Mouse (Mus musculus): ENCODE results near the gene Asb5.
"Not testable (repeated sequence)": the region's sequence is repeated elsewhere in the genome, so short reads cannot be mapped to it uniquely, and the experiment has no call there.

Gene Asb5

DNA sequence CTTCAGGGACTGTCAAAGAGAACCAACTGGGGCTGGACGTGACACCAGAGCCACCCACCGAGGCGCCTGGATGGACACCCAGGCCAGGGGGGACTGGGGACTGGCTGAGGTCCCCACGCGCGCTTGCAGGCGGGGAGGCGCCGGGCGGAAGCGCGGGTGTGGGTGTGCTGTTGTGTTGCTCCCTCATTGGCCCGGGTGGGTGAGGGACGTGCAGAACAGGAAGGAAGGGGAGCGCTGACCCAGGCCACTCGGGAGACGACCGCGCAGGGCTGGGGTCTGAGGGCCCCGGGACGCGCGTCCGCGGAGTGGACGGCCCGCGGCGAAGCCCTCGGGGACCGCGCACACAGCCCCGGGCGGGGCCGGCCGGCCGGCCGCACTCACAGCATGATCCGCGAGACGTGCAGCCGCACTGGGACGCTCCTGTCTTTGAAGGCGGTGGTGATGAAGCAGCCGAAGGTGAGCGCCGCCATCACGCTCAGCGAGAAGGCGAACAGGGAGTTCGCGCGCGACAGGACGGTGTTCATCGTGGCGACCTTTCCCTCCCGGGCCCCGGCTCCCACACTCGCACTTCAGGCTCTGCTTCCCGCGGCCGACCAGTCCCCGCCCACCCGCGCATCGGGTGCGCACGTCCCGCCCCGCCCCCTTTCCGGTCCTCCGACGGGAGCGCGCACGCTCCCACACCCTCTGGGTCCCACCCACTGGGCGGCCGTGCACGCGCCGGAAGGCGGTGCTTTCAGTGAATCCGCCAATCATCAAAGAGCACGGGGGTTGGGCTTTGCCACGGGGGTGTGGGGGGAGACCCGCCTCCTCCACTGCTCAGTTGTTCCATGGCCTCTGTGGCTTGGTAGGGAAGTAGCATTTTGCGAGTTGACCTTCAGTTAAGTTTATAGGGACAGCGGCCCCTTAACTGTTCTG, at the start of gene Asb5, which contains the start of gene Spcs3:
Gene Asb5 (plus strand): TSS at position 199 of the 915 bp plus-strand sequence.
Gene Spcs3 (minus strand): TSS at position 617 of the 915 bp plus-strand sequence.
- peak; percentile 97 for DNase-seq

DNA sequence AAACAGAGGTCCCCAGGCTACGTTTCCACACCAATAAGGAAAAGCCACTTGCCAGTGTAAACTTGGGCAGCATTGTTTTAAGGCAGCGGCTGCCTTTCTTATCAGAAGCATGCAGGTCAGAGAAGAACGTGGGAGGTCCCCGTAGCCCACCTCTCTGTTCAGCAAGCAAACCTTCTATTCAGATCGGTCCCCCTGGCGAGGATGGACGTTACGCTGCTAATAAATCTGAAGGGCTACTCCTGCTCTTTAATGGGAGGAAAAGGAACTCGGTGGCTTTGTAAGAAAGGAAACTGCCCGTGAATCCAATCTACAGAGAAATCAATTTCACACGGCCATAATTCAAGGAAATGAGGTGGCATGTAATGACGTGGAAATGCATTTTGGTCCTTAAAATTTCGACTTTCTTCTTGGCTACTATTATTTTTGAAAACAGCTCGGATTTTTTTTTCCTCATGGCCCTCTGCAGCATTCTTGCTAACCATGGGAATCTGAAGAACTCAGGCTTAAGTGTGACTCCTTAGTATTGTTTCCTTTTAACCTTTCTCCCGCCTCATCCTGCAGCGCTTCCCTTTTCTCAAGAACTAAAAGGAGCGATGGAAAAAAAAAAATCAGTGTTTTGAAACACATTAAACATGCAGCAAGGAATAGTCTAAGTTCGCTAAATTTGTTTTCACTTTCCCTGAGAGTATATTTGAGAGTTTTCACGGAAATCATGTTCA, 42.7 kb upstream of the Asb5 start:
- no peak for DNase-seq

DNA sequence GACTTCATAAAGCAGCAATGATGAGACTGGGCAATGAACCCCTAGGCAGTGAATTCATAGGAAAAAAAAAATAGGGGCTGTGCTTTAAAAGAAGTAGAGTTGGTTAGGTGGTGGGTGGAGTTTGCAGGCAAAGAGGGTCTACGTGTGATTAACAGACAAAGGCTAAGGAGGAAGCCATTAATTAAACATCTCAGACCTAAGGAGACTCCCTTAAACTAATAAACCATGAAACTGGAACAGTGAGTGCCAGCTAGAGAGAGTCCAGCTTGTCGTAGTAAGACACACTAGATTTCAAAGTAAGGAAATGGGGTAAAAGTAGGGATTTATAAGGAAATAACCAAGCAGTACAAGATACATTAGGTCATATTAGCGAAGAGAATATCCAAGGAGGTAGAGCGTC, 40.9 kb upstream of the Asb5 start:
- DNase-seq, result no peak

DNA sequence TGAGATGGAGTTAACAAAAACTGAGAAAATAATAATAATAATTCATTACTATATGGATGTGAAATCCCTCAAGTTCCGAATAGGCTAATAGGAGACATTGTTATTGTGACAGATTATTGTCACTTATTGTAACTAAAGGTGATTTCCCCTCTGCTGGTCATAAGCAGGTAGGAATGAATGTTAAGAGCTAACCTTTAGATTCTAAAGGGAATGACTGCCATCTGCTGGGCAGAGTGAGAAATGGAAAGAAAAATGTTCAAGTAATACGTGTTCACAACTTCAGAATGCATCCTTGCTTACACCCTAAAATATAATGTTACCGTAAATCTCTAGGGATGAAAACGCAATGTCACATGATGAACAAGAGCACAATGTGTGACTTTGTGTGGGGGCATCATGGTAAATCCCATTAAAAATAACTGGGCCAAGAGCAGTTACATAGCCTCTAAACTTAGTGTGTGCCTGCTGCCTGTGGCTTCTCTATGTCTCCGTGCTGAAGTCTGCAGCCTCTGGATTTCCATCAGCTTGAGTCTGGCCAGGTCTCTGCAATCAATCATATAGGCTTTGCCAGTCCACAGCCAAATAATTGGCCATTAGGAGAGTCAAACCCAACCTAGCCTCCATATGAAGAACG, 38.2 kb upstream of the Asb5 start:
- DNase-seq, result no peak

DNA sequence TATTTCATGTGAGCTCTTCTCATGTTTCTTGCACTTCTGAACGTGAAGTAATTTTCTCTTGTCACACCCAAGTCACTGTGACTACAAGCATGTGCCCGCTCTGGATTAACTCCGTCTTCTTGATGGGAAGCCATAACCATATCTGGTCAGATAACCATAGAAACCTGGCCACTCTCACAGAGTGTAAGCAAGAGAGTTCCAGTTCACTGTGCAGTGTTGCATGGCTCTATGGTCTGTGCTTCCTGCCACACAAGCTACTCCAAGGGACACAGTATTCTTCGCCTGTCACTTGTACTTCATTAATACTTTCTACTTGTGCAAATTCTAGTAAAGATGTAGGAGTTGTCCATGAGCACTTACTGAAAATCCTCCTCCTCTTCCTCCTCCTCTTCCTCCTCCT, 37.4 kb upstream of the Asb5 start:
- DNase-seq, result no peak

DNA sequence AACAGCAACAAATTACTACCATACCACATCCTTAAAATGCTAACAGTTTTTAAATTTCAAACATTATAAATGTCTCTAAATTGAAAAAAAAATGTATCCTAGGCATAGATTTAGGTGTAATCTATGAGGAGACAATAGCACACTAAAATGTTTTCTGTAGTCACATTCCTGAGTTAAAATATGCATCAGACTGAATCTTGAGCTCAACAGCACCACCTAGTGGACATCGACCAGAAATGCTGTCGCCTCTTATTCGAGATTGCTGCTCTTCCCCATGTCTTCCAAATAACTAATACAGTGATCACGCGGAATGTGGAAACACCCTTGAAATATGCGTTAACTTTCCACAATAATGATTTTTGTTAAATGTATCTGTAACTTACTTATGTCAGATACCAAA, 36.3 kb upstream of the Asb5 start:
- peak; percentile 15 for DNase-seq

DNA sequence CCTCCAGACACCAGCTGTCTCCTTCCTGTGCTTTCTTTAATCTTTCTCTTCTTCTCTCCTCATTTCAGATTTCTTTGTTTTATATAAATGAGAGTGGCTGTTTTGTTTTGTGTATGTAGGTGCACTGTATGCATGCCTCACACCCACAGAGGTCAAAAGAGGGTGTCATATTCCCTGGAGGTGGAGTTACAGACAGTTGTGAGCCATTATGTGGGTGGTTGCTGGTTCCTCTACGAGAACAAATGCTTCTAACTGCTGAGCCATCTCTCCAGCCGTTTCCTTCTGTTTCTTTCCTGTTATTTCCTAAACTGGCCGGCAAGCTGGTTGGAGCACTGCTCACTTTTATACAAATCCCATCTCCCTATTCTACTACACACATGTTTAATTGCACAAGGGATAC, 35.5 kb upstream of the Asb5 start:
- DNase-seq, result no peak

DNA sequence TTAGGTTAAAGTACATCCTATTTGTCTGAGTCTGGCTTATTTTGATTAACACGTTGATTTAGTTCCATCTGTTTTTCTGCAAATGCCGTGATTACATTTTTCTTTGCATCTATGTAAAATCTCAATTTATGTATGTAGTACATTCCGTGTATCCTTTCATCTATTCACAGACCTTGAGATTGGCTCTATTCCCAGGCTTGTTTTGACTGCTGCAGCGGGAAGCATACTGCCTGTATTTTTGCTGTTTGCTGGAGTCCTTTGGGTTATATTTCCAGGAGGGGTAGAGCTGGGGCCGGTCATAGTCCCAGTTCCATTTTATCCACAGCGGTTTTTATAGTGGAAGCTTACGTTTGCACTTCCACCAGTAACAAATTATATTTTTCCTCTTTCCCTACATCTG, 26.3 kb upstream of the Asb5 start:
- no peak for DNase-seq

DNA sequence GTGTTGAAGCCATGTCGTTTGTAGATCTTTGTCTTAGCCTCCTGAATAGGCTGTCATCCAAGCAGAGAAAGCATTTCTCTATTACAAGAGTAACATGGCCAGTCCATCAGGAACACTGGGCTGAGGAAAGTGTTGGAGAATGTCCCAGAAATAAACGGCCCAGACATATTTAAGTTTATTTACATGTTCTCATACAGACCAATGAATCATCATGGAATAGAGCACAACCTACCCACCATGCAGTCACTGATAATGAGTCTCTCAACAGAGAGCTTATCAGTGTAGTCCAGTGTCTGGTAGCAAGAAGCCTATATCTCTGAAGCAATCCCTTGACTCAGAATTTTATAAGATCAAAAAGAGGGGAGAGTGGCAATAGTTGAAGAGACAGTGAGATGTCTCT, 24.3 kb upstream of the Asb5 start:
- DNase-seq, result no peak

DNA sequence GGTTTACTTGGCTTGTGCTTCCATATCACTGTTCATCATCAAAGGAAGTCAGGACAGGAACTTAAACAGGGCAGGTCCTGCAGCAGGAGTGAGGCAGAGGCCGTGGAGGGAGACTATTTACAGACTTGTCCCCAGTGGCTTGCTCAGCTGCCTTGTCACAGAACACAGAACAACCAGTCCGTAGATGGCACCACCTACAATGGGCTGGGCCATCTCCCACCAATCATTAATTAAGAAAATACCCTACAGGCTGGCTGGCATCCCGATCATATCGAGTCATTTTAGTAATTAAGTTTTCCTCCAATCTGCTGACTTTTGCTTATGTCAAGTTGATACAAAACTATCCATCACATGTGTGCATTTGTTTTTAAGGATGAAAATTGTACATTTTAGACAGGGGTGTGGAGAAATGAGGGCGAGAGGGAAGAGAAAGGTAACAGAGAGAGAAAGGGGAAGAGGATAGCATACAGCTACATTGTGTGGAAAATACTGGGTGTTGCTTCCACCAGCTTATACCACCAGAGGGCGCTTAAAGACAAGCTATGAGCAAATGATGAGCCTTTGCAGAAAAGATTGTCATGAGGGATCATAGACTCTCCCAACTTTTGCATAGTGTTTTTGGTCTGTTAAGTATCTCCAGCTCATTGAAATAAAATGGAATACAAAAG, 21.8 kb upstream of the Asb5 start:
- DNase-seq, result peak; percentile 71

DNA sequence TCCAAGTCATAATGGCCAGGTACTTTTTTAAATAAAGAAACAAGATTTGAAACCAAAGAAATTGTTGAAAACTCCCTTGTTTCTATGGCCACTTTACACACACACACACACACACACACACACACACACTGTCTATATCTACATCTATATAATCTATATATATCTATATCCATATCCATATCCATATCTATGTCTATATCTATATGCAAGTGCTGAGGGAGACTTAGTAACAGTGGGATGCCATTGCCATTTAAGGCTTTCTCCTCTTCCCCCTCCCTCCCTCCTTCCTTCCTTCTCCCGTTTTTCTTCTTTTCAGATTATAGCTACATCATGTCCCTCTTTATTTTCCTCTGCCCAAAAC, 21.3 kb upstream of the Asb5 start:
- DNase-seq, result no peak

DNA sequence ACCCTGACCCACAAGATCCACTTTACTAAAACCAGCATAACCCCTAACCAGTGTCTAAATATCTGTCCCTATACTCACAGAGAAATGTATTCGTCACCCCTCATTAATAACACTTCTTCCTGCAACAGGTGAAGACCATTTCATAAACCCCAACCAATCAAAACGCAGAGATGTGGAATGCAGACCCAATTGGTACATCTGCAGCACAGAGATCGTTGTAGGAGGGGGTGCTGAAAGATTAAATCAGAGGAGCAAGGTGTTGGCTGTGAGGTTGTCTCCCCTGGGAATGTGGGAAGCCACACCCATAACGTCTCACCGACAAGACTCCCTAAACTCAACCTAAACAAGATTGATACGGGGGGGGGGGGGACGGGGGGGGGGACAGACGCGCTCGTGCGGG, 20.6 kb upstream of the Asb5 start:
- DNase-seq, result no peak

DNA sequence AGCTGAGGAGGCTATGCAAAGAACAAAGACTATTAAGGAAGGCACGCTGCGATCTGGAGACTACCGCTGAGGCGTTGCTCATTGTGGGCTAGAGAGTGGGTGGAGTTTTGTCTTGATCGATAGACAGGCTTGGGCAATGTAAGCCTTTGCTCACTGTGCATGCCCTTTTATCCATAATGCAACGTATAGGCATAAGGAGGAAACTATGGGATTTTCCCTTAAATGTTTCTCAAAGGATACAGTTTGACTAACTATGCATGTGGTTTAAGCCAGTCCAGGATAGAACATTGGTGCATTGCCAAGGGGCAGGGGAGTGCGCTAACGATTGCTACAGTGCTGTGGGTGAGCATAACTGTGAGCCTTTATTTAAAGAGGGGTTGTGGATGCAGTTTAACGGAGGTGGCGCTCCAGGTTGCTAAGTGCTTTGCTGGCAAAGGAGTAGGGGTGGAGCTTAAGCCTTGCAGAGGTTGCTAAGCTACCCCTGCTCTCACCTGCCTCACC, 20.1 kb upstream of the Asb5 start:
- peak; percentile 26 for DNase-seq

DNA sequence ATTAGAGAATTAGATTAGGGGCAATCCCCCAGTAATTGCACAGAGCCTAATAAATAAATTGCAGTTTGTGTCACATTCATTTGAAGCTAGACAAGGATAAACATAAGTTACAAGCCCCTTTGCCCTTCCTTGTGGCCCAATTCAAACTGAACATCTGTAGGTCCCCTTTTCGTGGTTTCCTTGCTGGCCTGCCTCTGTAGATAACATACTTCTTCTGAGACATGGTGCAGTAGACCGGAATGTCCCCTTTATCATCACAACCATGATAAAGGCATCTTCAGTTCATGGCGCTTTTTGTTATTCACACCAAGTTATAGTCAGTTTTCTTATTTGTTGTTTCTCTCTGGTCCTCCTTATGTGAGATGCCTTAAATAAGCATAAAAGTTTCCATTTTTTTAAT, 17.6 kb upstream of the Asb5 start:
- no peak for DNase-seq

DNA sequence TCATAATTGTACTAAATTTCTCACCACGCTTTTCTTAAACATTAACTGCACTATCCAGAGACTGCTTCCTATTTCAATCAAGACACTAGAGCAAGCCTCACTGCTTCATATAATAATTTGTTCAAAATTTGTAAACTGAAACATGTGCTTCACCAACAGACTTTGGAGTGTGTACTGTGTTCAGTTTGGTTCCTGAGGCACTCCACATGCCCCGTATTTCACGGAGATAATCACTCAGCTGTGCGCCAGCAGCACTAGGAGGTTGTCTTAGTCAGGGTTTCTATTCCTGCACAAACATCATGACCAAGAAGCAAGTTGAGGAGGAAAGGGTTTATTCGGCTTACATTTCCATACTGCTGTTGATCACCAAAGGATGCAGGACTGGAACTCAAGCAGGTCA, 17.2 kb upstream of the Asb5 start:
- not testable (repeated sequence) for DNase-seq

DNA sequence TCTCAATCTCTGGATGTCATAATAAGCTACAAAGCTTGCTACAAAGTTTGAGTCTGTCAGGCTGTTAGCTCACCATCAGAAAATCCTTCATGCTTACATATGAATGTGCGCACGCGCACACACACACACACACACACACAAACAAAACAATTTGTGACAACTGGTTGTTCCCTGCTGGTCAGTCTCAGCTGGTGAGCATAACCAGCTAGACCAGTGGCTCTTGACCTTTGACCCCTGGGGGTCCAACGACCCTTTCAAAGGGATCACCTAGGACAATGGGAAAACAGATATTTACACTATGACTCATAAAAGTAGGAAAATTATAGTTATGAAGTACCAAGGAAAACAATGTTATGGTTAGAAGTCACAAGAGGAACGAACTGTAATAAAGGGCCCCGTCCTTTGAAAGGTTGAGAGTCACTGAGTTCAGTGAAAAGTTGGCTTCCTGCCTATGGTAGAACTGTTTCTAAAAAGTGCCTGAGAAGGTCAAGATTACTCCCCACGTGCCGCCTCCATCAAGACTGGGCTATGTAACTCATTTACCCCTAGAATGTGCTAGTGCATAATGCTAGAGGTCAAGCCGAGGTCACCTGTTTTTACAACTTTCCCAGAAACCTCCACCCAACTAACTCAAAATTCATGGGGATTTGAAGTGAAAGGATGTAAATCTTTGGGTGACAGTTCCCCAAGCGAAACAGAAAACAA, 10.5 kb upstream of the Asb5 start:
- peak; percentile 48 for DNase-seq

DNA sequence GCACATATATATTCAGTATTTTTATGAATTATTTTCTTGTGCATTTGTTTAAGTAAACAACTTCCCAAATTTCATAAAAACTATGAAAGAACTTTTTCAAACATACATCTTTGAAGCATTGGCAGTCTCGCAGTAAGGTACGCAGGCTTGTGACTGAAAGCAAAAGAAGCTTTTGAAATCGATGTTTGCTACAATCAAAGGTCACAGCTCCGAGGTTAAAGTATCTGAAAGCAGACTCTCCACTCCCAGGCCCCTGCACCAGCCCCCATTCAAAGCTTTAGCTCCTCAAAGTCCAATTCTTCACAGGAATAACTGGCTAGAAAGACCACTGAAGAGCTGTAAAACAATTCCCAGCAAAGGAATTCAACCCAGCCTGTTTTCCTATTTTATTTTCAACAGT, 8.9 kb upstream of the Asb5 start:
- DNase-seq, result no peak

DNA sequence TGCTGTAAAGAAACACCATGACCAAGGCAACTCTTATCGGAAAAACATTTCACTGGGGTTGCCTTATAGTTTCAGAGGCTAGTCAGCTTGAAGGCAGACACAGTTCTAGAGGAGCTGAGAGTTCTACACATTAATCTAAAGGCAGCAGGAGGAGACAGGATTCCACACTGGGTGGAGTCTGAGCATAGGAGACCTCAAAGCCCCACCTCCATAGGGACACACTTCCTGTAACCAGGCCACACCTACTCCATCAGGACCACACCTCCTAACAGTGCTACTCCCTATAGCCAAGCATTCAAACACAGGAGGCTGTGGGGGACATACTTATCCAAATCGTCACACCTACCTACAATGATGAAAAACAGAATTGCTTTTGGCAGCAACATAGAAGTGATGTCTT, 3.8 kb upstream of the Asb5 start:
- DNase-seq, result no peak

DNA sequence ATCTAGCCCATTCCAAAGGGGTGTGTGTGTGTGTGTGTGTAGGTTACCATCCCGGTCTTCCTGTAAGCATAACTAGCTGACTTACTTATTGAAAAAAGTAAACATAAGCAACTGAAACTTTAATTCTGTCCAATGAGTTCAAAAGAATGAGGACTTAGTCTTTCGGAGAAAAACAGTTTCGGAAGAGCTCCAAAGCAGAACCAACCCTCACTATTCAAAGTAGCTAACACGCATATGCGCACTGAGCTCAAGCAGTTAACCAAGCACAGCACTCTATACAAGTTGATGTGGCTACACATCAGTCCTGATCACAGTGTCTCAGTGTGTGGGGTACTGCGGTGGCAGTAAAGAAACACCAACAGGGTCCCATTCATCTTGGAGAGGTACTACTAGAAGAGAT, 2.7 kb upstream of the Asb5 start:
- no peak for DNase-seq

DNA sequence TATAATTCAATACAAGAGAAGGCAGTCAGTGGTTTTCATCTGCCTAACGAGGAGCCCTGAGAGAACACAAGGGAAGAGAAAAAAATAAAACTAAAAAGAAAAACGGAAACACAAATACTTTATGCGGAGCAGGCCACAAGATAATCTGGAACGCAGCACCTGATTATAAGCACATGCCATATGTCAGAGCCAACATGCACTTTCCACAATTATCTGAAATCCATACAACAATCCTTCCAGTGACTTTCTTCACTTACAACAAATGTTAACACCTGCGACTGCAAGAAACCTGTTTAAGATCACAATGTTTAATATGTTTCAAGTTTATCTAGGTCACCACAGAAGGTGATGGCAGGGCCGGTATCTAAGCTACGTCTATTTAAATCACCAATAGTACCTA, 809 bp upstream of the Asb5 start:
- no peak for DNase-seq

DNA sequence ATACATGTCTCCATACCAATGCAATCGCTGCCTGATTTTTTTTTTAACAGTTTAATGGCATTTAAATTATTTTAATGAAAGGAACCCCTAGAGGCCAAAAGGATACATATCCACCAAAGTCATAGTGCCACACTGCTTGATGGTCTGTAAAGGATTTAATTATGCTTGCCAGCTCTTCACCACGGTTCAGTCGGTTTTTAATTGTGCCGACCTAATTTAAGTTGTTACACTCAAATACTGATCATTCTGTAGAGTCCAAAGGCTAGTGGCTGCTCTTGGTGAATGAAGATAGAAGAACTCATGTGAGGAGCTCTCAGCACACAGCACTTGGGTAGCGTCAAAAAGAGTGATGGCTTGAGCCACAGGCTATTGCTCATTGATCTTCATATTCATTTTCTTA, 5.8 kb downstream of the Asb5 start:
- no peak for DNase-seq

DNA sequence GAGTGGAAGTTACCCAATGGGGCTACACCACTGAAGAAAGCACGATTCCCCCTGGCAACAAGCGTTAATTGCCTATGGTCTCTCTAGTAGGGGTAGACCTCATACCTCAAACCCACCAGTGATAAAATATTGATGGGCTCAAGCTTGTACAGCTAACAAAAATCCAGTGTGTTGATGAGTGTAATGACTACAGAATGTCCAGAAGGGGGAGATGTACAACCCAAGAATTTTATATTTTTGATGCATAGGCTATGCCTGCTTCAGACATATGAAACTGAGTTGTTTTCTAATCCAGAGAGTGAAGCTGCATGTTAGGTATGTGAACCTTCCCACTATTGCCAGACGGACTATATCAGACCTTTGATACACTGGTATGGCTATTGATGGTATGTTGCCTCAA, 7.9 kb downstream of the Asb5 start:
- no peak for DNase-seq

DNA sequence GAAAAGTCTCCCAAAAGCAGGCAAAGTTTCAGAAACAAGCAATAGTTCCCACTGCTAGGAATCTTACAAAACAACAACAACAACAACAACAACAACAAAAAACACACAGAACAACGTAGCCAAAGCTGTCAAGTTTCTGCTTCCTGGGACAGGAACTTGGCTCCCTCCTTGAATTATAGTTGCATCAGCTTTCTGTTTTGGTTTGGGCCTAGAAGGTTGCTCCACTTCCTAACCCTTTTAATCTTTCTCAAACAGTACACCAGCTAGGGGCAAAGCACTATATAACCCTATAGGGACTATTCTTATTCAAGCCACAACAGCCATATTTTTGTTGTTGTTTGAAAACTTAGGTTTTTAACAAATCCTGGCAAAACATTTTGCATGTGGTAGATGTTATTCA, 12.0 kb downstream of the Asb5 start:
- no peak for DNase-seq

Data from kidney, adult 18-20 months (tissue).